Mouse (Mus musculus) heart, embryonic 12.5 days (tissue): ENCODE data around the gene Dnajb8. TPM values are rescaled to one million over a fixed set of nuclear protein-coding genes. Genes with fewer than 3 reads are reported as not detected.

ENCODE experiments used
- ATAC-seq: fragments of 200-750 bp; cut with Nextera tagmentation; 2 replicates; pipeline ENCODE4 v1.8.0; 2017; ENCODE audit warnings: moderate TSS enrichment, moderate library complexity; ENCODE audit not compliant: insufficient number of reproducible peaks, low FRiP score
- H3K27ac ChIP-seq: fragments of 300-500 bp; sonication (generic); 2 replicates; pipeline ENCODE4 v1.5.1; 2016; ENCODE audit warnings: mild to moderate bottlenecking, moderate library complexity; ENCODE audit not compliant: poor library complexity, severe bottlenecking
- H3K27me3 ChIP-seq: fragments of 300-500 bp; sonication (generic); replicated peaks from 2 replicates; pipeline ENCODE4 v1.6.1; 2016; ENCODE audit warnings: mild to moderate bottlenecking, moderate library complexity
- H3K36me3 ChIP-seq: fragments of 300-500 bp; sonication (generic); 2 replicates; pipeline ENCODE4 v1.6.1; 2016; ENCODE audit warnings: mild to moderate bottlenecking, moderate library complexity
- H3K4me1 ChIP-seq: fragments of 300-500 bp; sonication (generic); replicated peaks from 2 replicates; pipeline ENCODE4 v1.6.1; 2016; ENCODE audit warnings: mild to moderate bottlenecking
- H3K4me2 ChIP-seq: fragments of 300-500 bp; sonication (generic); 2 replicates; pipeline ENCODE4 v1.6.1; 2016; ENCODE audit warnings: mild to moderate bottlenecking, moderate library complexity
- H3K4me3 ChIP-seq: fragments of 300-500 bp; sonication (generic); 2 replicates; pipeline ENCODE4 v1.5.1; 2016; ENCODE audit warnings: mild to moderate bottlenecking
- H3K9ac ChIP-seq: fragments of 300-500 bp; sonication (generic); 2 replicates; pipeline ENCODE4 v1.6.1; 2016; ENCODE audit warnings: mild to moderate bottlenecking, moderate library complexity
- H3K9me3 ChIP-seq: fragments of 300-500 bp; sonication (generic); replicated peaks from 2 replicates; pipeline ENCODE4 v1.6.1; 2016; ENCODE audit warnings: mild to moderate bottlenecking, moderate library complexity
- WGBS: fragments of 180-500 bp; shearing (Covaris S2); methylation state at CpG from one replicate; pipeline ENCODE4 v1.1.7; 2016; 5-methylcytosine and 5-hydroxymethylcytosine counted together
- polyA plus RNA-seq: library from polyadenylated mRNA; unstranded; fragments of >200 nt; fragmentation: Nextera tagmentation; extraction: Ambion mirVana; gene quantifications from 2 replicates; pipeline ENCODE4 v1.2.1, GENCODE M21; 2016

The Dnajb8 gene
- polyA plus RNA-seq, 1 experiment from 2014 or later, result not detected

- WGBS, result 84% methylated on average over 10 of the region's 10 CpGs
- Histone ChIP-seq H3K9me3 (no peaks in the 10 kb centered on the region), H3K27me3 (peaks cover 49% of the 10 kb centered on the region), H3K9ac (no peak overlapping the region), H3K4me2 (no peak overlapping the region), H3K4me3 (no peak overlapping the region), H3K36me3 (peaks cover 4% of the 10 kb centered on the region; the same call in 1 of the 2 replicates), H3K27ac (no peak overlapping the region), H3K4me1 (peaks cover 34% of the 10 kb centered on the region)
- ATAC-seq, result no peak
Observed at GRCm38 (mm10) chr6:88207403-88208033, 14.6 kb upstream of the Dnajb8 start.

- H3K4me2 ChIP-seq, result no peak overlapping the region
- peaks cover 26% of the 10 kb centered on the region for H3K4me1 ChIP-seq
- H3K4me3 ChIP-seq, result no peak overlapping the region
- no peak overlapping the region for H3K27ac ChIP-seq
- ATAC-seq, result no peak
- 88% methylated on average over 3 of the region's 3 CpGs for WGBS
- H3K36me3 ChIP-seq, result peaks cover 4% of the 10 kb centered on the region; the same call in 1 of the 2 replicates
- peaks cover 46% of the 10 kb centered on the region for H3K27me3 ChIP-seq
- no peaks in the 10 kb centered on the region for H3K9me3 ChIP-seq
- no peak overlapping the region for H3K9ac ChIP-seq
Observed at GRCm38 (mm10) chr6:88208321-88208720, 13.7 kb upstream of the Dnajb8 start.

GRCm38 (mm10) chr6:88209453-88209852 is 12.6 kb upstream of the Dnajb8 start:
- peaks cover 15% of the 10 kb centered on the region for H3K4me1 ChIP-seq
- no peaks in the 10 kb centered on the region for H3K9me3 ChIP-seq
- no peak overlapping the region for H3K27ac ChIP-seq
- peaks cover 35% of the 10 kb centered on the region for H3K27me3 ChIP-seq
- H3K4me3 ChIP-seq, result no peak overlapping the region
- H3K9ac ChIP-seq, result no peak overlapping the region
- ATAC-seq, result no peak
- 74% methylated on average over 5 of the region's 5 CpGs for WGBS
- no peak overlapping the region for H3K4me2 ChIP-seq
- H3K36me3 ChIP-seq, result peaks cover 4% of the 10 kb centered on the region; the same call in 1 of the 2 replicates

GRCm38 (mm10) chr6:88210182-88210581 is 11.9 kb upstream of the Dnajb8 start:
- H3K27me3 ChIP-seq, result peaks cover 28% of the 10 kb centered on the region
- WGBS, result 53% methylated on average over 3 of the region's 3 CpGs
- H3K9ac ChIP-seq, result no peak overlapping the region
- ATAC-seq, result no peak
- peaks cover 9% of the 10 kb centered on the region; the same call in 1 of the 2 replicates for H3K4me1 ChIP-seq
- H3K4me2 ChIP-seq, result no peak overlapping the region
- H3K9me3 ChIP-seq, result no peaks in the 10 kb centered on the region
- H3K4me3 ChIP-seq, result no peak overlapping the region
- no peak overlapping the region for H3K27ac ChIP-seq
- H3K36me3 ChIP-seq, result peaks cover 2% of the 10 kb centered on the region; the same call in 1 of the 2 replicates

GRCm38 (mm10) chr6:88215797-88216196 is 6.3 kb upstream of the Dnajb8 start:
- H3K9ac ChIP-seq, result no peak overlapping the region
- WGBS, result 56% methylated on average over 6 of the region's 6 CpGs
- no peak for ATAC-seq

GRCm38 (mm10) chr6:88216199-88216598 is 5.9 kb upstream of the Dnajb8 start:
- Histone ChIP-seq H3K4me1 (no peaks in the 10 kb centered on the region), H3K36me3 (no peaks in the 10 kb centered on the region), H3K4me3 (no peak overlapping the region), H3K9me3 (0 out of 2 replicates have a peak, but pooled peaks cover 3% of the 10 kb centered on the region), H3K27ac (no peak overlapping the region), H3K27me3 (peaks cover 15% of the 10 kb centered on the region), H3K4me2 (no peak overlapping the region), H3K9ac (no peak overlapping the region)
- WGBS, result 70% methylated on average over 4 of the region's 4 CpGs
- ATAC-seq, result no peak

More at GRCm38 (mm10) chr6:88215797-88216196, 6.3 kb upstream of the Dnajb8 start:
- Histone ChIP-seq H3K27ac (no peak overlapping the region), H3K4me3 (no peak overlapping the region), H3K36me3 (no peaks in the 10 kb centered on the region), H3K4me1 (no peaks in the 10 kb centered on the region), H3K4me2 (no peak overlapping the region), H3K27me3 (peaks cover 11% of the 10 kb centered on the region), H3K9me3 (0 out of 2 replicates have a peak, but pooled peaks cover 3% of the 10 kb centered on the region)

GRCm38 (mm10) chr6:88219094-88219493 is 3.0 kb upstream of the Dnajb8 start:
- no peak overlapping the region for H3K4me2 ChIP-seq
- H3K4me1 ChIP-seq, result no peaks in the 10 kb centered on the region
- H3K27me3 ChIP-seq, result peaks cover 23% of the 10 kb centered on the region
- no peak for ATAC-seq
- no peak overlapping the region for H3K9ac ChIP-seq
- 21% methylated on average over 4 of the region's 4 CpGs for WGBS
- no peak overlapping the region for H3K27ac ChIP-seq
- 0 out of 2 replicates have a peak, but pooled peaks cover 3% of the 10 kb centered on the region for H3K9me3 ChIP-seq
- H3K4me3 ChIP-seq, result no peak overlapping the region
- H3K36me3 ChIP-seq, result no peaks in the 10 kb centered on the region

- 18% methylated on average over 5 of the region's 5 CpGs for WGBS
- ATAC-seq, result no peak
- H3K27me3 ChIP-seq, result peaks cover 54% of the 10 kb centered on the region
- H3K4me2 ChIP-seq, result no peak overlapping the region
- no peak overlapping the region for H3K4me3 ChIP-seq
- H3K9ac ChIP-seq, result no peak overlapping the region
- H3K9me3 ChIP-seq, result no peaks in the 10 kb centered on the region
- H3K27ac ChIP-seq, result no peak overlapping the region
- H3K36me3 ChIP-seq, result no peaks in the 10 kb centered on the region
- H3K4me1 ChIP-seq, result no peaks in the 10 kb centered on the region
Observed at GRCm38 (mm10) chr6:88226570-88226994, 4.5 kb downstream of the Dnajb8 start.

GRCm38 (mm10) chr6:88227537-88227936 is 5.5 kb downstream of the Dnajb8 start:
- Histone ChIP-seq H3K27ac (no peak overlapping the region), H3K27me3 (peaks cover 60% of the 10 kb centered on the region), H3K4me3 (no peak overlapping the region), H3K36me3 (no peaks in the 10 kb centered on the region), H3K9ac (no peak overlapping the region), H3K9me3 (no peaks in the 10 kb centered on the region), H3K4me1 (no peaks in the 10 kb centered on the region), H3K4me2 (no peak overlapping the region)
- 64% methylated on average over 7 of the region's 7 CpGs for WGBS
- no peak for ATAC-seq

- no peaks in the 10 kb centered on the region for H3K36me3 ChIP-seq
- H3K27ac ChIP-seq, result no peak overlapping the region
- WGBS, result 80% methylated on average over 12 of the region's 12 CpGs
- H3K27me3 ChIP-seq, result peaks cover 74% of the 10 kb centered on the region
- no peak overlapping the region for H3K4me3 ChIP-seq
- H3K9ac ChIP-seq, result no peak overlapping the region
- no peak overlapping the region for H3K4me2 ChIP-seq
- ATAC-seq, result no peak
- H3K4me1 ChIP-seq, result no peaks in the 10 kb centered on the region
- H3K9me3 ChIP-seq, result no peaks in the 10 kb centered on the region
Observed at GRCm38 (mm10) chr6:88229221-88229620, 7.2 kb downstream of the Dnajb8 start.

GRCm38 (mm10) chr6:88231821-88232220 is 9.8 kb downstream of the Dnajb8 start:
- Histone ChIP-seq H3K4me3 (no peak overlapping the region), H3K9ac (no peak overlapping the region), H3K9me3 (no peaks in the 10 kb centered on the region), H3K27ac (no peak overlapping the region), H3K36me3 (no peaks in the 10 kb centered on the region), H3K4me2 (no peak overlapping the region), H3K27me3 (peaks cover 75% of the 10 kb centered on the region), H3K4me1 (peaks cover 12% of the 10 kb centered on the region)
- WGBS, result 72% methylated on average over 7 of the region's 7 CpGs
- no peak for ATAC-seq

- H3K9me3 ChIP-seq, result no peaks in the 10 kb centered on the region
- WGBS, result 66% methylated on average over 6 of the region's 6 CpGs
- H3K27ac ChIP-seq, result no peak overlapping the region
- H3K4me1 ChIP-seq, result peaks cover 16% of the 10 kb centered on the region
- H3K36me3 ChIP-seq, result no peaks in the 10 kb centered on the region
- no peak overlapping the region for H3K4me3 ChIP-seq
- H3K4me2 ChIP-seq, result no peak overlapping the region
- H3K9ac ChIP-seq, result no peak overlapping the region
- H3K27me3 ChIP-seq, result peaks cover 74% of the 10 kb centered on the region
- no peak for ATAC-seq
Observed at GRCm38 (mm10) chr6:88232221-88232620, 10.2 kb downstream of the Dnajb8 start.
